Mouse (Mus musculus): ENCODE measurements around the gene Pafah1b2. TPM values are rescaled to one million over a fixed set of nuclear protein-coding genes. Genes with fewer than 3 reads are reported as not detected.

The Pafah1b2 gene
- polyA plus RNA-seq, 1 experiment = 76.6 TPM

DNA sequence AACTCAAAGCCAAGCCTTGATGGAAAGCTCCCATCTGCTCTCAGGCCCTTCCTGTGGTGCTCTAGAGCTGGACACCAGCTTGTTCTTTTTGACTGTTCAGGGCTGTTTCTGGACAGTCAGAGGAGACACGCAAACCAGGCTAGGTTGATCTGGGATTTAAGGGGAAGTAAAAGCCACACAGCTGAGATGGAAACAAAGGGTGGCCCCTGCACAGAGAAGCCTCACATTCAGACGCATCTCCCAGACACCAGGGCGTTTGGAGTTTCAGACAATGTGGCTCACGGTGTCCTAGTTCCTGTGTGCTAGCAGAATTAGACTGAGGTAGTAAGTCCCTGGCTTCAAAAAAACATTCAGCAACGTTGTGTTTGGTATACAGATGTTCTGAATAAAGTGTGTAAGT is 6.3 kb downstream of the Pafah1b2 start:
- H3K36me3 ChIP-seq (ENCODE audit: control insufficient read depth, insufficient read depth, low read length, poor library complexity, severe bottlenecking) = no peaks in the 10 kb centered on the region
- TF ChIP-seq CTCF (IDR thresholded peaks at IDR 0.05; ENCODE audit: low read depth, low read length) (no peak), POLR2A (IDR thresholded peaks at IDR 0.05; ENCODE audit: insufficient read depth, low read length) (no peak), EP300 (IDR thresholded peaks at IDR 0.05; ENCODE audit: insufficient read depth, low read depth, low read length) (no peak)
- H3K9me3 ChIP-seq (replicated peaks; ENCODE audit: control insufficient read depth, insufficient read depth, low read length, poor library complexity, severe bottlenecking) = no peaks in the 10 kb centered on the region

DNA sequence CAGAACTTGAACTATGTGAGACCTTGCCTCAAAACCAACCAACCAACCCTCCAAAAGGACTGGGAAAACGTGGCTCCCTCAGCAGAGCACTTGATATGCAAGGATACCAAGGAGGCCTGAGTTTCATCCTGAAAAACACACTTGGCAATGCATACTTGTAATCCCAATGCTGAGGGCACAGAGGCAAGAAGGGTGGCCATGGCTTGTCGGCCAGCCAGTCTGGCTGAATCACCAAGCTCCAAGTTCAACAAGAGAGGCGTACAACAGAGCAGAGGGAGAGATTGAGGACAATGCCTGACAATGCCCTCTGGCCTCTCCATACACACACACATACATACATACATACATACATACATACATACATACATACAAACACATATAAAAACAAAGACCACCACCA is 8.0 kb downstream of the Pafah1b2 start:
- H3K9me3 ChIP-seq (replicated peaks; ENCODE audit: control insufficient read depth, insufficient read depth, low read length, poor library complexity, severe bottlenecking) = no peaks in the 10 kb centered on the region
- no peak for TF ChIP-seq EP300 (IDR thresholded peaks at IDR 0.05; ENCODE audit: insufficient read depth, low read depth, low read length)
- no peak for TF ChIP-seq CTCF (IDR thresholded peaks at IDR 0.05; ENCODE audit: low read depth, low read length)
- no peak for TF ChIP-seq POLR2A (IDR thresholded peaks at IDR 0.05; ENCODE audit: insufficient read depth, low read length)
- H3K9ac ChIP-seq (ENCODE audit: low read depth, poor library complexity, severe bottlenecking) = no peak overlapping the region
- H3K27ac ChIP-seq (ENCODE audit: insufficient read depth, low read length) = no peak overlapping the region
- H3K36me3 ChIP-seq (ENCODE audit: control insufficient read depth, insufficient read depth, low read length, poor library complexity, severe bottlenecking) = no peaks in the 10 kb centered on the region
- no peaks in the 10 kb centered on the region for H3K27me3 ChIP-seq (ENCODE audit: control insufficient read depth, insufficient read depth, low read length, poor library complexity, severe bottlenecking)
- H3K4me3 ChIP-seq (ENCODE audit: low read depth, low read length) = no peak overlapping the region
- H3K4me1 ChIP-seq (ENCODE audit: control insufficient read depth, insufficient read depth, low read length) = no peaks in the 10 kb centered on the region

More for the DNA sequence above, 6.3 kb downstream of the Pafah1b2 start:
- Histone ChIP-seq H3K4me3 (ENCODE audit: low read depth, low read length) (no peak overlapping the region), H3K27ac (ENCODE audit: insufficient read depth, low read length) (no peak overlapping the region), H3K27me3 (ENCODE audit: control insufficient read depth, insufficient read depth, low read length, poor library complexity, severe bottlenecking) (no peaks in the 10 kb centered on the region), H3K9ac (ENCODE audit: low read depth, poor library complexity, severe bottlenecking) (no peak overlapping the region), H3K4me1 (ENCODE audit: control insufficient read depth, insufficient read depth, low read length) (peaks cover 3% of the 10 kb centered on the region)

DNA sequence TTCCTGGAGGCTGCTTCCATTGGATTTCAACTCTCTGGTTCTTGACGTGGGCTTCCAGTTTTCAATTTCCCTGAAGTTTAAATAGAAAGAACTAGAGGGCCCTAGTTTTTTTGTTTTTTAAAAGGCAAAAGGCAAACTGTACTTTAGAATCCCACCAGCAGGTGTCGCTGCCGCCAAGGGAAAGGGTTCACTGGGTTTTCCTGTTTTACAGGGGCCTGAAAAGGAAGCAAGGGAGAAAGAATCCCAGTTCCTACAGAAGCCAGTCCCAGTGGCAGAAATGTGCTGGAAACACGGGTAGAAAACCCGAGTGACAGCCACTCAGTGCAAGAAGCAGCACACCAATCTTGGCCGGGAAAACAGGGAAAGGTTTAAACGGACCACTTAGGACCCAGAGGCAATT is 8.8 kb downstream of the Pafah1b2 start:
- Histone ChIP-seq H3K4me1 (ENCODE audit: control insufficient read depth, insufficient read depth, low read length) (no peaks in the 10 kb centered on the region), H3K27me3 (ENCODE audit: control insufficient read depth, insufficient read depth, low read length, poor library complexity, severe bottlenecking) (no peaks in the 10 kb centered on the region), H3K36me3 (ENCODE audit: control insufficient read depth, insufficient read depth, low read length, poor library complexity, severe bottlenecking) (no peaks in the 10 kb centered on the region), H3K9me3 (replicated peaks; ENCODE audit: control insufficient read depth, insufficient read depth, low read length, poor library complexity, severe bottlenecking) (no peaks in the 10 kb centered on the region), H3K27ac (ENCODE audit: insufficient read depth, low read length) (no peak overlapping the region), H3K9ac (ENCODE audit: low read depth, poor library complexity, severe bottlenecking) (no peak overlapping the region), H3K4me3 (ENCODE audit: low read depth, low read length) (peak overlapping the region; percentile 10; the same call in 1 of the 2 replicates)
- TF ChIP-seq EP300 (IDR thresholded peaks at IDR 0.05; ENCODE audit: insufficient read depth, low read depth, low read length) (no peak), CTCF (IDR thresholded peaks at IDR 0.05; ENCODE audit: low read depth, low read length) (peak; percentile 70)

DNA sequence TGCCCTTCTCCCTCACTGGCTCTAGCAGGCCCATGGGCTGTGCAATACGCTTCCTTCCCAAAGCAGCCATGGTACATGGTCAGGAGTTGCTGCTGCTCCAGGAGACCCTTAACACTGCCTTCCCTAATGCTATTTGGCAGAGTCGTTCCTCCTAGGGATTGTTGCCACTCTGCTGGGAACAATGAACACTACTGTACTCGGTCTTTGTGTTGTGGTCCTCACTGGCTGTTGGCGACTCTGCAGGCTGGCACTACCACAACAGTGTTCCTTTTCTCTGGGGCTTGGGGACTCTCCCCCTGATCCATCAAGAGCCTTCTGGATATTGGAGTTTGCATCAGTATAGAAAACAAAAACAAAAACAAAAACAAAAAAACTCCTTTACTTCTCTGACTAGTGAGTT is 13.5 kb downstream of the Pafah1b2 start:
- Histone ChIP-seq H3K9ac (ENCODE audit: low read depth, poor library complexity, severe bottlenecking) (no peak overlapping the region), H3K36me3 (ENCODE audit: control insufficient read depth, insufficient read depth, low read length, poor library complexity, severe bottlenecking) (no peaks in the 10 kb centered on the region), H3K27ac (ENCODE audit: insufficient read depth, low read length) (no peak overlapping the region), H3K27me3 (ENCODE audit: control insufficient read depth, insufficient read depth, low read length, poor library complexity, severe bottlenecking) (no peaks in the 10 kb centered on the region), H3K9me3 (replicated peaks; ENCODE audit: control insufficient read depth, insufficient read depth, low read length, poor library complexity, severe bottlenecking) (no peaks in the 10 kb centered on the region), H3K4me3 (ENCODE audit: low read depth, low read length) (no peak overlapping the region), H3K4me1 (ENCODE audit: control insufficient read depth, insufficient read depth, low read length) (no peaks in the 10 kb centered on the region)
- TF ChIP-seq POLR2A (IDR thresholded peaks at IDR 0.05; ENCODE audit: insufficient read depth, low read length) (no peak), CTCF (IDR thresholded peaks at IDR 0.05; ENCODE audit: low read depth, low read length) (no peak)

DNA sequence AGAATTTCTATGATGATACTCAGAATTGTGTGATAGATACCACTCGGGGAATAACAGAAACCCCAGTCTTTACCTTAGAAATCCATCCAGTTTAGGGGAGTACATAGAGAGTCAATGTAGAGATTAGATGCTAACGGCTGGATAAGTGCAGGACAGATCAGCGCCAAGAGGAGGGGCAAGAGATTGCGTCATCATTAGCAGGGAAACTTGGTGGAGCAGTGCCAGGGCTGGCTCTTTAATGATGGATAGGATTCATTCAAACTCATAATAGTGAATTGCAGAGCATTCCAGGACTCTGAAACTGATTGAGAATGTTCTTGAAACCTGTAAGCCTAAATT is 27.3 kb downstream of the Pafah1b2 start:
- Histone ChIP-seq H3K9ac (ENCODE audit: low read depth, poor library complexity, severe bottlenecking) (peak overlapping the region; percentile 85), H3K27ac (ENCODE audit: insufficient read depth, low read length) (peak overlapping the region; percentile 93), H3K27me3 (ENCODE audit: control insufficient read depth, insufficient read depth, low read length, poor library complexity, severe bottlenecking) (no peaks in the 10 kb centered on the region), H3K9me3 (replicated peaks; ENCODE audit: control insufficient read depth, insufficient read depth, low read length, poor library complexity, severe bottlenecking) (no peaks in the 10 kb centered on the region), H3K4me1 (ENCODE audit: control insufficient read depth, insufficient read depth, low read length) (no peaks in the 10 kb centered on the region), H3K36me3 (ENCODE audit: control insufficient read depth, insufficient read depth, low read length, poor library complexity, severe bottlenecking) (no peaks in the 10 kb centered on the region; the same call in 1 of the 2 replicates), H3K4me3 (ENCODE audit: low read depth, low read length) (peak overlapping the region; percentile 99)
- no peak for TF ChIP-seq POLR2A (IDR thresholded peaks at IDR 0.05; ENCODE audit: insufficient read depth, low read length)
- no peak for TF ChIP-seq EP300 (IDR thresholded peaks at IDR 0.05; ENCODE audit: insufficient read depth, low read depth, low read length)
- no peak for TF ChIP-seq CTCF (IDR thresholded peaks at IDR 0.05; ENCODE audit: low read depth, low read length)

DNA sequence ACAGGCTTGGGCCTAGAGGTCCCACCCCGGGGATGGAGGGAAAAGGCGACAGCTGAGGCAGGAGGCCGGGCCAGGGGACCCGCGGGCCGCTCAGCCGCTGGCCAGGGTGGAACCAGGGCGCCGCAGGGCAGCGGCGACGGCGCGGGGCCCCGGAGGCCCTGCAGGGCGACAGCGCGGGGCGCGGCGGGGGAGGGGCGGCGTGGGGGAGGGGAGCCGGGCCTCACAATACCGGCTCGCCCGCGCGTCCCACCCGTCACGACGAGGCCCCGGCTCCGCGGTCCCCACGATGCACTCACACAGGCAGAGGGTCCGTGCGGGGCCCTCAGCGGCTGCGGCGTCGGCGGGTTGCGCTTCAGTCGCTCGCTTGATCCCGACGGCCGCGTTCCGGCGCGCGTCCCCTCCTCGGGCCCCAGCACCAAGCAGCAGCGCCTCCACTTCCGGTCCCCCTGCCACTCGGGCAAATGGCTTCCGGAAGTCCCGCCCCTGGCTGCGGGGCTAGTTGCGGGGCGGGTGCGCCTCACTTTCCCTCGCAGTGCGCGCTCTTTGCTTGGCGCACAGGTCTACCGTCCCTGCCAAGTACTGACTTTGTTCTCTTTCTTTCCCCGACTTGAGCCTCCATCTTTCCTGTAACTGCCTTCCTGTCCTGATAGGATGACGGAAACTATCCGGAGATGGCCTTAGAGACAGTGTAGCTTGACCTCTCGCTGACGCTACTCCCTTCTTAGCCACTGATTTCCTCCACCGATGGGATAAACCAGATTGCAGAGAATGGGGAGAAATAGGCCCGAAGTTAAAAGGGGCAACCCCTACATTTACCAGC is 27.9 kb downstream of the Pafah1b2 start:
- TF ChIP-seq EP300 (IDR thresholded peaks at IDR 0.05; ENCODE audit: insufficient read depth, low read depth, low read length) = no peak
- TF ChIP-seq POLR2A (IDR thresholded peaks at IDR 0.05; ENCODE audit: insufficient read depth, low read length) = peak; percentile 81
- Histone ChIP-seq H3K4me1 (ENCODE audit: control insufficient read depth, insufficient read depth, low read length) (no peaks in the 10 kb centered on the region), H3K27me3 (ENCODE audit: control insufficient read depth, insufficient read depth, low read length, poor library complexity, severe bottlenecking) (no peaks in the 10 kb centered on the region), H3K9ac (ENCODE audit: low read depth, poor library complexity, severe bottlenecking) (peak overlapping the region; percentile 85), H3K27ac (ENCODE audit: insufficient read depth, low read length) (peak overlapping the region; percentile 93), H3K9me3 (replicated peaks; ENCODE audit: control insufficient read depth, insufficient read depth, low read length, poor library complexity, severe bottlenecking) (no peaks in the 10 kb centered on the region), H3K36me3 (ENCODE audit: control insufficient read depth, insufficient read depth, low read length, poor library complexity, severe bottlenecking) (peaks cover 2% of the 10 kb centered on the region; the same call in 1 of the 2 replicates), H3K4me3 (ENCODE audit: low read depth, low read length) (peak overlapping the region; percentile 99)
